Mouse (Mus musculus) limb, embryonic 15.5 days (tissue): Measurements from ENCODE around the gene Tcte1. TPM values are rescaled to one million over a fixed set of nuclear protein-coding genes. Genes with fewer than 3 reads are reported as not detected.

Source experiments
- ATAC-seq: fragments of 200-750 bp; cut with Nextera tagmentation; 2 replicates; pipeline ENCODE4 v1.8.0; 2017; ENCODE audit warnings: low read depth, moderate TSS enrichment; ENCODE audit not compliant: insufficient number of reproducible peaks, low FRiP score, low TSS enrichment
- H3K27ac ChIP-seq: fragments of 300-500 bp; sonication (generic); 2 replicates; pipeline ENCODE4 v1.5.1; 2015; ENCODE audit warnings: moderate library complexity, mild to moderate bottlenecking, inconsistent platforms
- H3K27me3 ChIP-seq: fragments of 300-500 bp; sonication (generic); 2 replicates; pipeline ENCODE4 v1.6.1; 2015; ENCODE audit warnings: inconsistent platforms
- H3K36me3 ChIP-seq: fragments of 300-500 bp; sonication (generic); 2 replicates; pipeline ENCODE4 v1.6.1; 2015; ENCODE audit warnings: inconsistent platforms
- H3K4me1 ChIP-seq: fragments of 300-500 bp; sonication (generic); 2 replicates; pipeline ENCODE4 v1.6.1; 2015; ENCODE audit warnings: inconsistent platforms
- H3K4me2 ChIP-seq: fragments of 300-500 bp; sonication (generic); 2 replicates; pipeline ENCODE4 v1.6.1; 2015; ENCODE audit warnings: mild to moderate bottlenecking, inconsistent platforms
- H3K4me3 ChIP-seq: fragments of 300-500 bp; sonication (generic); 2 replicates; pipeline ENCODE4 v1.5.1; 2015; ENCODE audit warnings: mild to moderate bottlenecking, inconsistent platforms
- H3K9ac ChIP-seq: fragments of 300-500 bp; sonication (generic); 2 replicates; pipeline ENCODE4 v1.6.1; 2015; ENCODE audit warnings: inconsistent platforms
- H3K9me3 ChIP-seq: fragments of 300-500 bp; sonication (generic); 2 replicates; pipeline ENCODE4 v1.6.1; 2016; ENCODE audit warnings: inconsistent platforms
- WGBS: fragments of 180-500 bp; shearing (Covaris S2); methylation state at CpG from one replicate; pipeline ENCODE4 v1.1.7; 2015; 5-methylcytosine and 5-hydroxymethylcytosine counted together
- polyA plus RNA-seq: library from polyadenylated mRNA; unstranded; fragments of >200 nt; fragmentation: Nextera tagmentation; extraction: Ambion mirVana; gene quantifications from 2 replicates; pipeline ENCODE4 v1.2.1, GENCODE M21; 2015

The Tcte1 gene
- polyA plus RNA-seq, 1 experiment from 2014 or later, result 0.19 TPM

GRCm38 (mm10) chr17:45572103-45573086 lies 49.2 kb downstream of the Tcte1 start:
- peaks cover 43% of the 10 kb centered on the region for H3K36me3 ChIP-seq
- no peaks in the 10 kb centered on the region for H3K27me3 ChIP-seq
- peaks cover 34% of the 10 kb centered on the region for H3K4me1 ChIP-seq
- H3K4me2 ChIP-seq, result peak overlapping the region; percentile 80
- peak; percentile 57 for ATAC-seq
- peak overlapping the region; percentile 99 for H3K4me3 ChIP-seq
- peak overlapping the region; percentile 99 for H3K27ac ChIP-seq
- no peaks in the 10 kb centered on the region for H3K9me3 ChIP-seq
- H3K9ac ChIP-seq, result peak overlapping the region; percentile 99
- WGBS, result under 1% methylated on average over 57 of the region's 57 CpGs

GRCm38 (mm10) chr17:45573087-45573779 lies 50.0 kb downstream of the Tcte1 start, which contains the start of gene Hsp90ab1:
TSS of gene Hsp90ab1 (minus strand) at chr17:45573271.
- under 1% methylated on average over 41 of the region's 41 CpGs for WGBS
- Histone ChIP-seq H3K36me3 (peaks cover 35% of the 10 kb centered on the region), H3K9ac (peak within 1 kb of the TSS; percentile 99), H3K4me1 (peaks cover 29% of the 10 kb centered on the region), H3K4me3 (peak within 1 kb of the TSS; percentile 99), H3K27ac (peak within 1 kb of the TSS; percentile 99), H3K9me3 (no peaks in the 10 kb centered on the region), H3K27me3 (no peaks in the 10 kb centered on the region), H3K4me2 (peak within 1 kb of the TSS; percentile 80)
- ATAC-seq, result peak; percentile 79

GRCm38 (mm10) chr17:45573780-45574123 lies 50.5 kb downstream of the Tcte1 start:
- 0% methylated on average over 18 of the region's 18 CpGs for WGBS
- peaks cover 29% of the 10 kb centered on the region for H3K4me1 ChIP-seq
- peak overlapping the region; percentile 77 for H3K9ac ChIP-seq
- peak overlapping the region; percentile 99 for H3K27ac ChIP-seq
- no peaks in the 10 kb centered on the region for H3K27me3 ChIP-seq
- peak; percentile 77 for ATAC-seq
- H3K4me2 ChIP-seq, result peak overlapping the region; percentile 80
- H3K36me3 ChIP-seq, result peaks cover 29% of the 10 kb centered on the region
- peak overlapping the region; percentile 99 for H3K4me3 ChIP-seq
- no peaks in the 10 kb centered on the region for H3K9me3 ChIP-seq

- 4% methylated on average over 17 of the region's 17 CpGs for WGBS
- Histone ChIP-seq H3K4me1 (peaks cover 29% of the 10 kb centered on the region), H3K36me3 (peaks cover 25% of the 10 kb centered on the region), H3K4me3 (peak overlapping the region; percentile 99), H3K27me3 (no peaks in the 10 kb centered on the region), H3K27ac (peak overlapping the region; percentile 99), H3K9ac (peak overlapping the region; percentile 77), H3K9me3 (no peaks in the 10 kb centered on the region), H3K4me2 (peak overlapping the region; percentile 80)
- peak; percentile 58 for ATAC-seq
These were observed 51.0 kb downstream of the Tcte1 start for GRCm38 (mm10) chr17:45574129-45574761.

GRCm38 (mm10) chr17:45575123-45575897 lies 52.1 kb downstream of the Tcte1 start:
- H3K9ac ChIP-seq, result no peak overlapping the region
- no peaks in the 10 kb centered on the region for H3K27me3 ChIP-seq
- no peaks in the 10 kb centered on the region for H3K9me3 ChIP-seq
- no peak for ATAC-seq
- H3K27ac ChIP-seq, result peak overlapping the region; percentile 99; the same call in 1 of the 2 replicates
- H3K36me3 ChIP-seq, result peaks cover 14% of the 10 kb centered on the region
- H3K4me2 ChIP-seq, result no peak overlapping the region
- peaks cover 34% of the 10 kb centered on the region for H3K4me1 ChIP-seq
- H3K4me3 ChIP-seq, result no peak overlapping the region
- 88% methylated on average over 8 of the region's 8 CpGs for WGBS

GRCm38 (mm10) chr17:45578242-45578641 lies 55.0 kb downstream of the Tcte1 start:
- H3K4me2 ChIP-seq, result no peak overlapping the region
- no peak overlapping the region for H3K4me3 ChIP-seq
- H3K27me3 ChIP-seq, result no peaks in the 10 kb centered on the region
- peak overlapping the region; percentile 63 for H3K27ac ChIP-seq
- WGBS, result 50% methylated on average over 5 of the region's 5 CpGs
- ATAC-seq, result no peak
- H3K9me3 ChIP-seq, result no peaks in the 10 kb centered on the region
- H3K4me1 ChIP-seq, result peaks cover 30% of the 10 kb centered on the region
- H3K9ac ChIP-seq, result no peak overlapping the region
- H3K36me3 ChIP-seq, result no peaks in the 10 kb centered on the region

GRCm38 (mm10) chr17:45578843-45579242 lies 55.6 kb downstream of the Tcte1 start:
- no peaks in the 10 kb centered on the region for H3K9me3 ChIP-seq
- no peaks in the 10 kb centered on the region for H3K36me3 ChIP-seq
- no peak overlapping the region for H3K9ac ChIP-seq
- H3K27me3 ChIP-seq, result no peaks in the 10 kb centered on the region
- no peak overlapping the region for H3K4me3 ChIP-seq
- no peak overlapping the region for H3K4me2 ChIP-seq
- H3K4me1 ChIP-seq, result peaks cover 35% of the 10 kb centered on the region
- 77% methylated on average over 7 of the region's 7 CpGs for WGBS
- no peak overlapping the region for H3K27ac ChIP-seq
- no peak for ATAC-seq

- H3K9ac ChIP-seq, result no peak overlapping the region
- 67% methylated on average over 4 of the region's 4 CpGs for WGBS
- H3K36me3 ChIP-seq, result no peaks in the 10 kb centered on the region
- no peak overlapping the region for H3K4me2 ChIP-seq
- no peak for ATAC-seq
- H3K4me1 ChIP-seq, result peaks cover 38% of the 10 kb centered on the region
- no peaks in the 10 kb centered on the region for H3K27me3 ChIP-seq
- H3K9me3 ChIP-seq, result no peaks in the 10 kb centered on the region
- no peak overlapping the region for H3K27ac ChIP-seq
- no peak overlapping the region for H3K4me3 ChIP-seq
These were observed 56.3 kb downstream of the Tcte1 start for GRCm38 (mm10) chr17:45579554-45579953.

- no peak overlapping the region for H3K4me2 ChIP-seq
- H3K4me3 ChIP-seq, result no peak overlapping the region
- H3K9ac ChIP-seq, result no peak overlapping the region
- H3K27ac ChIP-seq, result peak overlapping the region; percentile 69; the same call in 1 of the 2 replicates
- peaks cover 44% of the 10 kb centered on the region for H3K4me1 ChIP-seq
- no peaks in the 10 kb centered on the region for H3K27me3 ChIP-seq
- WGBS, result 40% methylated on average over 12 of the region's 12 CpGs
- ATAC-seq, result no peak
- H3K36me3 ChIP-seq, result peaks cover 5% of the 10 kb centered on the region; the same call in 1 of the 2 replicates
- no peaks in the 10 kb centered on the region for H3K9me3 ChIP-seq
These were observed 57.8 kb downstream of the Tcte1 start for GRCm38 (mm10) chr17:45580958-45581477.

- WGBS, result 6% methylated on average over 2 of the region's 2 CpGs
- H3K4me3 ChIP-seq, result no peak overlapping the region
These were observed 58.3 kb downstream of the Tcte1 start for GRCm38 (mm10) chr17:45581567-45581983.

GRCm38 (mm10) chr17:45582188-45582587 lies 59.0 kb downstream of the Tcte1 start:
- Histone ChIP-seq H3K27me3 (no peaks in the 10 kb centered on the region), H3K9me3 (no peaks in the 10 kb centered on the region), H3K9ac (no peak overlapping the region), H3K27ac (no peak overlapping the region), H3K36me3 (peaks cover 17% of the 10 kb centered on the region), H3K4me3 (no peak overlapping the region), H3K4me2 (no peak overlapping the region), H3K4me1 (peaks cover 48% of the 10 kb centered on the region)
- ATAC-seq, result no peak
- WGBS, result 87% methylated on average over 6 of the region's 6 CpGs

More at GRCm38 (mm10) chr17:45581567-45581983, 58.3 kb downstream of the Tcte1 start:
- Histone ChIP-seq H3K4me1 (peaks cover 48% of the 10 kb centered on the region), H3K4me2 (no peak overlapping the region), H3K9me3 (no peaks in the 10 kb centered on the region), H3K27ac (peak overlapping the region; percentile 69), H3K27me3 (no peaks in the 10 kb centered on the region), H3K9ac (no peak overlapping the region), H3K36me3 (peaks cover 10% of the 10 kb centered on the region)
- no peak for ATAC-seq
